18 mouse cellular contexts compared by ENCODE assay signal in genomic region chr11:66124496-66124895, GRCm38 (mm10). TPM values are rescaled to one million over a fixed set of nuclear protein-coding genes. Genes with fewer than 3 reads are reported as not detected.
"Had no signal": no experiment of that assay in that cellular context is flagged by ENCODE, and none has a peak within 500 bp of the region (broad histone marks: within the 10 kb centered on the region; RNA-seq: fewer than 3 reads in every experiment).

No protein-coding gene starts in this region.

- H3K36me3 ChIP-seq: intestine, embryonic 15.5 days; limb, embryonic 10.5 days; liver, embryonic 15.5 days; midbrain, embryonic 15.5 days; neural tube, embryonic 12.5 days; stomach, embryonic 15.5 days had no signal

- H3K9ac ChIP-seq: intestine, embryonic 15.5 days; liver, embryonic 15.5 days; midbrain, embryonic 15.5 days; neural tube, embryonic 12.5 days; stomach, embryonic 15.5 days had no signal

- ATAC-seq: hindbrain, postnatal 0 days; intestine, embryonic 15.5 days; midbrain, embryonic 15.5 days had no signal

- H3K27ac ChIP-seq: hindbrain, postnatal 0 days; intestine, embryonic 15.5 days; left cerebral cortex, adult 2 months; limb, embryonic 10.5 days; liver, embryonic 15.5 days; macrophage; midbrain, embryonic 15.5 days; neural tube, embryonic 12.5 days; stomach, embryonic 15.5 days had no signal

- H3K4me1 ChIP-seq: intestine, embryonic 15.5 days; liver, embryonic 15.5 days; megakaryocyte, embryonic 14.5 days; midbrain, embryonic 15.5 days; neural tube, embryonic 12.5 days; stomach, embryonic 15.5 days had no signal

- H3K9me3 ChIP-seq: intestine, embryonic 15.5 days; limb, embryonic 10.5 days; liver, embryonic 15.5 days; megakaryocyte, embryonic 14.5 days; midbrain, embryonic 15.5 days; neural tube, embryonic 12.5 days; stomach, embryonic 15.5 days had no signal

- H3K4me2 ChIP-seq: intestine, embryonic 15.5 days; liver, embryonic 11.5 days; liver, embryonic 15.5 days; midbrain, embryonic 11.5 days; midbrain, embryonic 15.5 days; neural tube, embryonic 12.5 days; stomach, embryonic 15.5 days had no signal

- H3K4me3 ChIP-seq: intestine, embryonic 15.5 days; left cerebral cortex, adult 2 months; limb, embryonic 10.5 days; liver, embryonic 15.5 days; megakaryocyte, embryonic 14.5 days; midbrain, embryonic 15.5 days; neural tube, embryonic 12.5 days; stomach, embryonic 15.5 days had no signal

- H3K27me3 ChIP-seq: intestine, embryonic 15.5 days; liver, embryonic 15.5 days; megakaryocyte, embryonic 14.5 days; midbrain, embryonic 15.5 days; neural tube, embryonic 12.5 days; stomach, embryonic 15.5 days had no signal

- DNase-seq: kidney, adult 2 months; kidney, postnatal 14 days; retina, postnatal 1 day; right cerebral cortex, postnatal 14 days; thymus, postnatal 36 days had no signal

RNA-seq across cellular contexts. Expression of gene Dnah9, which starts 43.9 kb away (rescaled TPM):
- total RNA-seq: monocyte, adult 5-6 weeks had no signal
- polyA plus RNA-seq: limb, embryonic 10.5 days; liver, embryonic 15.5 days; macrophage had no signal
